Mouse (Mus musculus) limb, embryonic 11.5 days (tissue): Measurements from ENCODE around the gene Mrpl53. TPM values are rescaled to one million over a fixed set of nuclear protein-coding genes. Genes with fewer than 3 reads are reported as not detected.
A peak's percentile ranks its signal among the peaks of the same experiment; 100 is the strongest.

Experiments used
- ATAC-seq: fragments of 200-750 bp; cut with Nextera tagmentation; 2 replicates; pipeline ENCODE4 v1.8.0; 2017; ENCODE audit warnings: low read depth; ENCODE audit not compliant: insufficient number of reproducible peaks, low FRiP score, low TSS enrichment
- DNase-seq: peaks from one replicate; pipeline ENCODE4 v3.0.0-alpha.2; 2015; ENCODE audit warnings: low spot score
- H3K27ac ChIP-seq: fragments of 300-500 bp; sonication (generic); replicated peaks from 2 replicates; pipeline ENCODE4 v1.5.1; 2014; ENCODE audit warnings: low read depth, mild to moderate bottlenecking, low read length
- H3K27me3 ChIP-seq: fragments of 300-500 bp; sonication (generic); 2 replicates; pipeline ENCODE4 v1.6.1; 2014; ENCODE audit warnings: mild to moderate bottlenecking, low read length, mixed read lengths; ENCODE audit not compliant: control insufficient read depth, insufficient read depth
- H3K36me3 ChIP-seq: fragments of 300-500 bp; sonication (generic); 2 replicates; pipeline ENCODE4 v1.6.1; 2014; ENCODE audit warnings: mild to moderate bottlenecking, low read length, moderate library complexity, mixed read lengths; ENCODE audit not compliant: control insufficient read depth, insufficient read depth
- H3K4me1 ChIP-seq: fragments of 300-500 bp; sonication (generic); 2 replicates; pipeline ENCODE4 v1.6.1; 2014; ENCODE audit warnings: low read length, mixed read lengths; ENCODE audit not compliant: control insufficient read depth, insufficient read depth
- H3K4me2 ChIP-seq: fragments of 300-500 bp; sonication (generic); 2 replicates; pipeline ENCODE4 v1.6.1; 2014; ENCODE audit warnings: low read depth, mild to moderate bottlenecking, moderate library complexity; ENCODE audit not compliant: severe bottlenecking
- H3K4me3 ChIP-seq: fragments of 300-500 bp; sonication (generic); 2 replicates; pipeline ENCODE4 v1.5.1; 2014; ENCODE audit warnings: low read depth, low read length
- H3K9ac ChIP-seq: fragments of 300-500 bp; sonication (generic); 2 replicates; pipeline ENCODE4 v1.6.1; 2014; ENCODE audit warnings: mild to moderate bottlenecking, low read length
- H3K9me3 ChIP-seq: fragments of 300-500 bp; sonication (generic); 2 replicates; pipeline ENCODE4 v1.6.1; 2016; ENCODE audit warnings: low read length; ENCODE audit not compliant: control insufficient read depth
- WGBS: fragments of 180-500 bp; shearing (Covaris S2); extraction: QIAGEN DNeasy Blood & Tissue Kit; methylation state at CpG from one replicate; pipeline ENCODE4 v1.1.7; 2014; 5-methylcytosine and 5-hydroxymethylcytosine counted together
- polyA plus RNA-seq: library from polyadenylated mRNA; unstranded; fragments of >200 nt; fragmentation: Nextera tagmentation; extraction: Ambion mirVana; gene quantifications from 2 replicates; pipeline ENCODE4 v1.2.1, GENCODE M21; 2014

Gene Mrpl53
- polyA plus RNA-seq, 1 experiment from 2014 or later = 141 TPM

DNA sequence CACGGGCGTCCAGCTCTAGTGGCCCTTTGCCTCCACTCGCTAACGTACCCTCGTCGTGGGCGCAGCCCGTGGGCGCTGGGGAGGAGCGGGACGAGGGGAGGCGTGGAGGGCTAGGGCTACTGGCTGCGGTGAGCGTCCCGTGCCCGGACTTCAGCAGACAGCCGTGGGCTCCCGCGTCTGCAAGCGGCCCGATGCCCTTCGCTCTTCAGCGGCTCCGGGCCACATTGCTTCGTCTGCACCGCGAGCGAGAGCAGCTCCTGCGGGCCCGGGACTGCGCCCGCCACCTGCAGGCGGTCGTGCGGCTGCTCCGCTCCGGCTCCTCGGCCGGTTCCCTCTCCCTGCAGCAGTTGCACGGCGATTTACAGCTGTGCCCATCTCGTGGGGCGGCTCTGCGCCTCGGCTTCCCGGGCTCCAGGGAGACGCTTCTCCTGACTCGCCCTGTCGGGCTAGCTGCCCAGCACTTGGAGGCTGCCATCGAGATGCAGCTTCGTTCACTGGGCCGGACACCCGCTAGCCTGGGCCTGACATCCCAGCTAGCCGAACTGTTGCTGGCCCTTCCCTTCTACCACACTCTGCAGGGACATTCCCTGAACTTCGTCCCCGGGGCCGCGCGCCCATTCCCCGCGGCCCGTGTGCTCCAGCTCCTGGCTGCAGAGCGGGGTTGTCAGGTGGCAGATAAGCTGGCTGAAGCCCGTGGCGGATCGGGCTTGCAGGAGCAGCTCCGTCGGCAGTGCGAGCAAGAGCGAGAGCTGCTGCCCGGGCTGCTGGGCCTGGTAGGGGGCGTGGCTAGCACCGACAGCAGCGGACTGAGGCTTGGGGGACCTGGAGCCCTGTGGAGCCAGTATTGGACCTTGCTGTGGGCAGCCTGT lies 6.9 kb upstream of the Mrpl53 start:
- ATAC-seq = peak; percentile 70
- Histone ChIP-seq H3K9ac (peak overlapping the region; percentile 75), H3K27me3 (0 out of 2 replicates have a peak, but pooled peaks cover 3% of the 10 kb centered on the region), H3K4me2 (peak overlapping the region; percentile 100), H3K36me3 (no peaks in the 10 kb centered on the region), H3K9me3 (no peaks in the 10 kb centered on the region), H3K4me3 (peak overlapping the region; percentile 75), H3K27ac (peak overlapping the region; percentile 2), H3K4me1 (peaks cover 14% of the 10 kb centered on the region)
- peak; percentile 77 for DNase-seq
- WGBS = under 1% methylated on average over 73 of the region's 74 CpGs

DNA sequence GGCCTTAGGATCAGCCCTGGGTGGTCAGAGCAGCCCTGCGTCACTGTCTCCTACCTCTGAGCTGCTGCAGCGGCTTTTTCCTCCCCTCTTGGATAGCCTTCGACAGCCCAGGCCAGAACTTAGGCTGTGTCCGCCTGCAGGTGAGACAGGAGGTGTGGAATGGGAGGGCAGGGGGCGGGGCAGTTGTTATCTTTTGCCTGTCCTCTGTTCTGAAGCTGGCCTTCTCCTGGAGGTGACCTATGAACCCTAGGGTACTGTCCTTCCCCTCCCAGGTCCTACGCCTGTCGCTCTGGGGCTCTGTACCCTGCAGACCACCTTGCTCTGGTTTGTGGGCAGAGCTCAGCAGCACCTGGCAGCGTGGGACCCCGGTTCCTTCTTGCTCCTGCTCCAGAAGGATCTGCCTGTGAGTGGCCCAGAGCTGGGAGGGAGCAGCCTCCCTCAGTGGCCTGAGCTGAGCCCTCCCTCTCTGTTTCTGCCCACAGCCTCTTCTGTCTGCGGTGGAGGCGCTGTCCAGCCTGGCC lies 5.7 kb upstream of the Mrpl53 start:
- peaks cover 19% of the 10 kb centered on the region for H3K4me1 ChIP-seq
- H3K4me3 ChIP-seq = no peak overlapping the region
- H3K9me3 ChIP-seq = no peaks in the 10 kb centered on the region
- no peak overlapping the region for H3K27ac ChIP-seq
- ATAC-seq = no peak
- H3K27me3 ChIP-seq = 0 out of 2 replicates have a peak, but pooled peaks cover 3% of the 10 kb centered on the region
- H3K36me3 ChIP-seq = no peaks in the 10 kb centered on the region
- no peak overlapping the region; the same call in 1 of the 2 replicates for H3K9ac ChIP-seq
- 40% methylated on average over 11 of the region's 11 CpGs for WGBS
- no peak for DNase-seq
- no peak overlapping the region for H3K4me2 ChIP-seq

DNA sequence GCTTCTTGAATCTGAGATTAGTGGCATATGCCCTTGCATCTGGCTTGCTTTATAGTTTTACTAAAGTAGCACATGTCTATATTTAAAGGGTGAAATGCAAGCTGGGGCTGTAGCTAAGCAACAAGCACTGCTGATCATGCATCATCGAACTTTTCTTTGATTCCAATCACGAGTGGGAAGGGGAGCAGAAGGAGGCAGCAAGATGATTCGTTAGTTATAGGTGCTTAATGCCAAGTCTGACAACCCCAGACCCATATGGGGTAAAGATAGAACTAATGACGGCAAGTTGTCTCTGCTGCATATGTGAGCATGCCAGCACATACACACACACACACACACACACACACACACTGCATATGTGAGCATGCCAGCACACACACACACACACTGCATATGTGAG lies 4.7 kb upstream of the Mrpl53 start:
- H3K9ac ChIP-seq = no peak overlapping the region
- no peak overlapping the region for H3K4me2 ChIP-seq
- no peak overlapping the region for H3K27ac ChIP-seq
- H3K27me3 ChIP-seq = 0 out of 2 replicates have a peak, but pooled peaks cover 3% of the 10 kb centered on the region
- H3K9me3 ChIP-seq = no peaks in the 10 kb centered on the region
- DNase-seq (no peak), ATAC-seq (no peak)
- no peak overlapping the region for H3K4me3 ChIP-seq
- WGBS = 90% methylated on average over 4 of the region's 4 CpGs
- H3K4me1 ChIP-seq = peaks cover 22% of the 10 kb centered on the region
- H3K36me3 ChIP-seq = no peaks in the 10 kb centered on the region

DNA sequence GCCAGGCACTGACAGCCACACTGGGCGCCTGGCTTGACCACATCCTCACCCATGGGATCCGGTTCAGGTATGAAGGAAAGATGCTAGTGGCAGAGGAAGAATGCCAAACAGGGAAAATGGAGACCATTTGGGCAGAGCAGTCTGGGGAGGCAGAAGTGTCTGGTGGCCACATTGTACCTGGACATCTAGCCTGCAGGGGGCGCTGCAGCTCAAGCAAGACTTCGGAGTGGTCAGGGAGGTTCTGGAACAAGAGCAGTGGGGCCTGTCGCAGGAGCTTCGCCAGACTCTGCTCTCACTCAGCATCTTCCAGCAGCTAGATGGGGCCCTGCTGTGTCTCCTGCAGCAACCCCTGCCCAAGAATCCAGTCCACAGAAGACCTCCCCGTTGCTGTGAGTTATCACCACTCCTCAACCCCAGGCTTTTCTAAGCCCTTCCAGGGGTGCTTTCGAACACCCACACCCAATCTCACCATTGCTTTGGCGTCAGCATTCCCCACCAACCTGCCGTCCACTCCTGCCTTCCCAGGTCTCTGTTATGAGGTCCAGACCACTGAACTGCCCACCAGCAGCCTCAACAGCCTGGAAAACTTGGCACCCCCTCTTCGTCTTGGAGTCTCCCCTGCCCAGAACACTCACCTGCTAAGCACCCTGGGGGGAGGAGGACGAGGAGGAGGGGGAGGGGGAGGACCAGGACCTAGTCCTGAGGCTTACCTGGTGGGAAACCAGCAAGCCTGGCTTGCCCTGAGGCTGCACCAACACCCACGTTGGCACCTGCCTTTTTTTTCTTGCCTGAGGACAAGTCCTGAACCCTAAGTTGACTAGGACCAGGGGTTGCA lies 1.1 kb upstream of the Mrpl53 start:
- Histone ChIP-seq H3K4me3 (peak overlapping the region; percentile 97), H3K27me3 (0 out of 2 replicates have a peak, but pooled peaks cover 3% of the 10 kb centered on the region), H3K9ac (no peak overlapping the region), H3K9me3 (no peaks in the 10 kb centered on the region), H3K4me2 (peak overlapping the region; percentile 85; the same call in 1 of the 2 replicates), H3K36me3 (peaks cover 2% of the 10 kb centered on the region; the same call in 1 of the 2 replicates), H3K4me1 (peaks cover 12% of the 10 kb centered on the region), H3K27ac (0 out of 2 replicates have a peak overlapping the region, but pooled peaks have one; percentile 9)
- WGBS = 30% methylated on average over 13 of the region's 13 CpGs
- ATAC-seq = no peak
- DNase-seq = peak; percentile 89

DNA sequence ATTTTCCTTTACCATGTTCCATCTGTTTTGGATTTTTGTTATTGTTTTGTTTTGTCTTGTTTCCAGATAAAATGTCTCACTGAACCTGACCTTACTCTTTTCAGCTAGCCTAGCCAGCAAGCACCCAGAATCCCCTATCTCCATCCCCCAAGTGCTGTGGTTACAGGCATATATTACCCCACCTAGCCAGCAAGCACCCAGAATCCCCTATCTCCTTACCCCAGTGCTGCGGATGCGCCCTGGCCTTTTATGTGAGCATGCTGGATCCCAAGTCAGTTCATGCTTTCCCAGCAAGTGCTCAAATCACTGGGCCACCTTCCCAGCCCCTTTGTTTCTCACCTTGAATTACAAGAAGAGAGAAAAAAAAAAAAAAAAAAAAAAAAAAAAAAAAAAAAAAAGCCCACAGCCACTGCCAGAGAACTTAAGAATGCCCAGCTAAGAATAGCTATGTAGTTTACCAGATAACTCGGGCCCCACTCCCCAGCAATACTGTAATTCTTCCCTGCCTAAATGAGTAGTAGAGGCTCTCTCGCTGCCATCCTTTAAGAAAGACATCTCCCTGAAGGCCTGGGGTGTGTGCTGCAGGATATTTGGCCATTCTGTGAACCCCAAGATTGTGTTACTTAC lies 2.8 kb downstream of the Mrpl53 start:
- no peak for ATAC-seq
- Histone ChIP-seq H3K27me3 (no peaks in the 10 kb centered on the region), H3K9me3 (no peaks in the 10 kb centered on the region), H3K9ac (no peak overlapping the region), H3K4me2 (no peak overlapping the region), H3K4me1 (peaks cover 11% of the 10 kb centered on the region; the same call in 1 of the 2 replicates), H3K36me3 (peaks cover 2% of the 10 kb centered on the region; the same call in 1 of the 2 replicates), H3K27ac (no peak overlapping the region), H3K4me3 (no peak overlapping the region)
- DNase-seq = no peak
- 93% methylated on average over 4 of the region's 4 CpGs for WGBS

DNA sequence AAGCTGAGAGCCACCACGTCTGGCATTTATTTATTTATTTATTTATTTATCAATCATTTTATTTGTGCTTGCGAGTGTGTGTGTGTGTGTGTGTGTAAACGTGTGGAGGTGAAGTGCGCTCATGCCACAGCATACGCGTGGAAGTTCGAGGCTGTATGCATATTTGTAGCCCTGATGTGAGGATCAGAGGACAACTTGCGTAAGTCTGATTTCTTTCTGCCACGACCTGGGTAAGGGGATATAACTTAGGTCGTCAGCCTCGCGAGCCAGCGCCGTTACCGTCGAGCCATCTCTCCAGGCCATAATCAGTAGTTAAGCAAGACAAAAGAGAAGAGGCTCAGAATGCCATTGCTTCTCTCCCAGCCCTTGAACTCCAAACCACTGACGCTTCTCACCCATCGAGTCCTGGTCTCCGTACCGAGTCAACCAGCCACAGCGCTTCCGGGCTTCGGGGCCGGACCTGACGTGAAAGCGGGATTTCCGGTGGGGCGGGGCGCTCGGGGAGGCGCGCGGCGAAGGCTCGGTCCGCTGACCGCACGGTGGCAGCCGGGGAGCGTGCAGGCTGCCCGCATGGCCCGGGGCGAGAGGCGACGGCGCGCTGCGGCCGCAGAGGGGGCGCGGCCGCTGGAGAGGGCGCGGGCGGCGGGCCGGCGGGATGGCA lies 6.3 kb downstream of the Mrpl53 start, which contains the start of gene Mogs:
Gene Mogs (plus strand): TSS at position 486 of the 661 bp plus-strand sequence.
- Histone ChIP-seq H3K27ac (peak within 1 kb of the TSS; percentile 70), H3K4me2 (peak within 1 kb of the TSS; percentile 89), H3K4me3 (peak within 1 kb of the TSS; percentile 86), H3K27me3 (no peaks in the 10 kb centered on the region), H3K4me1 (peaks cover 12% of the 10 kb centered on the region; the same call in 1 of the 2 replicates), H3K36me3 (peaks cover 14% of the 10 kb centered on the region), H3K9me3 (no peaks in the 10 kb centered on the region), H3K9ac (peak within 1 kb of the TSS; percentile 80)
- DNase-seq = peak; percentile 95
- WGBS = under 1% methylated on average over 44 of the region's 58 CpGs
- ATAC-seq = peak; percentile 81

DNA sequence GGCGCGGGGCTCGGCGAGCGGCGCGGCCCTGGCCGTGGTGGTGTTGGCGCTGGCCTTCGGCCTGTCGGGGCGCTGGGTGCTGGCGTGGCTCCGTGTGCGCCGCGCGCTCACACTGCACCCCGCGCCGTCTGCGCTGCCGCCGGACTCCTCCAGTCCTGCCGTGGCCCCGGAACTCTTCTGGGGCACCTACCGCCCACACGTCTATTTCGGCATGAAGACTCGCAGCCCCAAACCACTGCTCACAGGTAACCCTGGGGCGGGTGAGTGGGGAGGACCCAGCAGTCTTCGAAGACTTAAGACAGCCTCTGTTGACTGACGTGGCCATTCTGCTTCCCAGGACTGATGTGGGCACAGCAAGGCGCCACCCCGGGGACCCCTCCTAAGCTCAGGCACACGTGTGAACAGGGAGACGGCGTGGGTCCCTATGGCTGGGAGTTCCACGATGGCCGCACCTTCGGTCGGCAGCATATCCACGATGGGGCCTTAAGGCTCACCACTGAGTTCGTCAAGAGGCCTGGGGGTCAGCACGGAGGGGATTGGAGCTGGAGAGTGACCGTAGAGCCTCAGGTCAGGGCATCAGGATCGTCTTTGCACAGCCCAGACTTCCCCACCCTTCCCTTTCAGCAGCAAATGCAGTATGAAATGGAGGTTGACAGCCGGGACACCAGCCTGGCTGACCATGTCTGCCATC lies 7.0 kb downstream of the Mrpl53 start:
- no peaks in the 10 kb centered on the region for H3K9me3 ChIP-seq
- peak overlapping the region; percentile 80 for H3K9ac ChIP-seq
- no peaks in the 10 kb centered on the region for H3K27me3 ChIP-seq
- H3K4me3 ChIP-seq = peak overlapping the region; percentile 86
- peaks cover 13% of the 10 kb centered on the region for H3K36me3 ChIP-seq
- peaks cover 14% of the 10 kb centered on the region; the same call in 1 of the 2 replicates for H3K4me1 ChIP-seq
- peak overlapping the region; percentile 89 for H3K4me2 ChIP-seq
- ATAC-seq (peak; percentile 27; the same call in 1 of the 2 replicates), DNase-seq (no peak)
- 2% methylated on average over 39 of the region's 48 CpGs for WGBS
- H3K27ac ChIP-seq = peak overlapping the region; percentile 70
